Mouse (Mus musculus): ENCODE data around the gene Arhgef40.

DNA sequence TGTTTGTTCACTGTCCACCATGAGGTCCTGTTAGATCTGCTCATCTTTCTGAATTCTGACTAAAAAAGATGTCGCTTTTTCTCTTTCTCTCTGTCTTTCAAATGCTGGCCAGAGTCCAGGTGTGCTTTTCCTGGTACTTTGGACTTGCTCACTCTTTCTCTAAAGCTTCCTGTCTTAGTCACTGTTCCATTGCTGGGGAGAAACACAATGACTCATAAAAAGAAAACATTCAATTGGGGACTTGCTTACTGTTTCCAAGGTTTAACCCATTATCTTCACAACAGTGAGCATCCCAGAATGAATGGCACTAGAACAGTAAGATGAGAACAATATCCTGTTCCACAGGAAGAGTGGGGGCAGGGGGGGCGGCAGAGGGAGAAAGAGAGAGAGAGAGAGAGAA lies 24.2 kb upstream of the Arhgef40 start:
- TF ChIP-seq POLR2A (IDR thresholded peaks at IDR 0.05; ENCODE audit: low read depth, low read length) (no peak), CTCF (IDR thresholded peaks at IDR 0.05; ENCODE audit: borderline replicate concordance, insufficient read depth, low read length) (no peak)

All from embryonic fibroblast, embryonic 13.5 days (primary cell).